Mouse (Mus musculus) cerebellum, postnatal 4 days (tissue): ENCODE measurements at regions not wholly inside any gene's neighbourhood (a gene's known extent, or its start where the extent isn't known, plus 50 kb on each side); places are given as distances from the start of the nearest gene placed in this dataset.
A peak's percentile ranks its signal among the peaks of the same experiment; 100 is the strongest.

Experiments used
- DNase-seq, 2 experiments: peaks; one replicate each; pipeline ENCODE4 v3.0.0; 2022; ENCODE audit warnings: low spot score in 2 of 2, mixed read lengths in 1 of 2

GRCm38 (mm10) chr11:64579826-64580225 lies 143.4 kb upstream of the F930015N05Rik start:
- DNase-seq = no peak

GRCm38 (mm10) chr11:64586056-64586455 lies 149.6 kb upstream of the F930015N05Rik start:
- DNase-seq = no peak

DNA sequence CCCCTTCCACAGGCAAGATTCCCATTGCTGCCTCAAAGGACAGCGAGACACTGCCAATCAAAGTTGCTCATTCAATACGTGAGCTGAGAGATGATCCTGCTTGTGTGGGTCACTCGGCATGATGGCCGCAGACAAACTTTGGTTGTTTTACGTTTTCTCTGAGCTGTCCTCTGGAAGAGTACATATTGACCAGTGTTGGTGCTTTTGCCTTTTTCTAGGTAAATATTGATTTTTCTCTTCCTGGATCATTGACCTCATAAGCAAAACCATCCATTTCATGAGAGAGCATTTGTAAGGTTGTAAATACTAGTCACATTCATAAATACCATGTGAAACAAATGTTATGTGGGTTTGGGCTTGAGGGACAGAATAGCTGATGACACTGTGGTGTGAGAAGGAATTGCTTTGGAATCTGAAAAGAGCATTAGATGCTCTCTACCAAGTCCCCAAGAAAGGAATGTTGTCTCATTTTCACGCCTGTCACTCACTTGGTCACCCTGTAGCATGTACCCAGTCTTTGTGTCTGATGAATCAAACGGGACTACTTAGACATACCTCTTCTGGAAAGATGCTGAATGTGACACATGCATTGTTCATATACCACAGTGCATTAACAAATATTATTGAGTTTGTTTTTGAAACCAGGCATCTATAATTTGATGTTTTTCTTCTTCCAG lies 150.7 kb upstream of the F930015N05Rik start:
- DNase-seq = no peak

- DNase-seq = no peak
These were observed 151.5 kb upstream of the F930015N05Rik start for GRCm38 (mm10) chr11:64587751-64588600.

DNA sequence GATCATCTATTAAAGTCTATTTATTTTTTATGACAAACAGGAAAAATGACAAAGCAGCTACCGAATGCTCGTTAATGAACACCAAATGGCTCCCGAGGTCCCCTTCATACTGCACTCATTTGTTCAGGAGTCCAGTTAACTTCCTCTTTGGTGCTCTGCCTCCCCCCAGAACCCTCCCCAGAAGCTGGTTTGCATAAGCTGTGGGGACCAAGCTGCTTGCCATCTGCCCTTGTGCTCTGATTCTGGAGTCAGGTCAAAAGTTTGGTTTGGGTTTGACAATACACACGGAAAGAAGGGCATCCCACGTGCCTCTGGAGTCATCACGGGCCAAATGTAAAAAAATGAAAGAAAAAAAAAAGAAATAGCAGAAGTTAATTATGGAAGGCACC lies 152.1 kb upstream of the F930015N05Rik start:
- DNase-seq = no peak

GRCm38 (mm10) chr11:64589026-64589425 lies 152.6 kb upstream of the F930015N05Rik start:
- no peak for DNase-seq

- no peak for DNase-seq
These were observed 153.6 kb upstream of the F930015N05Rik start for GRCm38 (mm10) chr11:64590091-64590490.

- no peak for DNase-seq
These were observed 155.8 kb upstream of the F930015N05Rik start for GRCm38 (mm10) chr11:64592253-64592652.

GRCm38 (mm10) chr11:64597305-64597704 lies 160.9 kb upstream of the F930015N05Rik start:
- no peak for DNase-seq

GRCm38 (mm10) chr11:64599178-64599577 lies 162.7 kb upstream of the F930015N05Rik start:
- peak in 1 of 2 experiments; percentile 30 for DNase-seq

GRCm38 (mm10) chr11:64600201-64601102 lies 164.0 kb upstream of the F930015N05Rik start:
- peak in 1 of 2 experiments; percentile 25 for DNase-seq

DNA sequence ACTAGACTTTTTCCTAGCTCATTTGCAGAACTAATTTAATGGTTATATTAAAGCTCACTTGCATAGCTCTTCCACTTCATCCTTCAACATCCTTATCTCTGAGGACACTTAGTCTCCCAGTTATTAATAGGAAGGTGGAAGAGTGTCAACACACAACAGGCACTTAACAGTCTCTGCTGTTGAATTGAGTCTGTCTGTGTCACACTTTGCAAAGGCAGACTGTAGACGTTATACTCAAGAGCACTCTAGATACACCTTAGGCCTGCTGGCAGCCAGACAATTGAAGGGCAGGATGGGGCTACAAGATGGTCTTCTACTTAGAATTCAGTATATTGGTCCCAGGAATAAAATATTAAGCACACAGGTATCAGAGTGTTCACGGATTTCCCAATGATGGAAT lies 172.6 kb upstream of the F930015N05Rik start:
- no peak for DNase-seq

DNA sequence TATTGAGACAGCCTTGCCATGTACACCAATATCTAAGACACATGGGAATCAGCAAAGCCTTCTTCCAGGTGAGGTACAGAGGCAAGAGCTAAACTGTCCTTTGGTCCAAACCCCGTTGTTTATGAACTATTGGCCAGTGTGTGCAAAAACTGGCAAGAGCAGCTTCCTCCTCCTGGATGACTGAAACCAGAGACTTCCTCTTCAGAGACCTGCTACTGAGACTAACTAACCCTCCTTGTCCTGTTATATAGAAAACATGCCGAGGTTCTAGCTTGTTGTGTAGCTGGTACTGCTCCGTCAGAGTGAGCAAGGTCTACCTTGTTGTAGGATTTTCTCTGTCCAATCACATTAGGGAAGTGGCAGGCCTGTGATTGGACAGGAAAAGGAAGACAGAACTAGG lies 174.3 kb upstream of the F930015N05Rik start:
- DNase-seq = no peak

DNA sequence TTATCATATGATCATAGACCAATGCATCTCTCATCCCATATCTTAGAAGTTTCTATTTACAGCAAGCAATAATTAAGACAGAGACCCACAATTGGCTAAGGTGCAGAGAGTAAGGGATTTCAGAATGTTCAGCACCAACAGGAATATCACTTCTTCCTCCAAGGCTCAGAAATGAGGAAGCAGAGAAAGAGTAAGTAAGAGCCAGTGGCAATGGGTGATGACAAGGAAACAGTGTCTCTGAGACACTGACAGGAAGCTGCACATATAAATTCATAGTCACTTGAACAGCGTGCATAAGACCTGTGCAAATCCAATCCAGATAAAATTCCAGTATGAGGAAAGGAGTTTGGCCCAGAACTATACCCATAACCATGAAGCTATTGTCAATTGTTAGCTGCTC lies 178.7 kb upstream of the F930015N05Rik start:
- no peak for DNase-seq

GRCm38 (mm10) chr11:64618631-64619385 lies 182.4 kb upstream of the F930015N05Rik start:
- no peak for DNase-seq

DNA sequence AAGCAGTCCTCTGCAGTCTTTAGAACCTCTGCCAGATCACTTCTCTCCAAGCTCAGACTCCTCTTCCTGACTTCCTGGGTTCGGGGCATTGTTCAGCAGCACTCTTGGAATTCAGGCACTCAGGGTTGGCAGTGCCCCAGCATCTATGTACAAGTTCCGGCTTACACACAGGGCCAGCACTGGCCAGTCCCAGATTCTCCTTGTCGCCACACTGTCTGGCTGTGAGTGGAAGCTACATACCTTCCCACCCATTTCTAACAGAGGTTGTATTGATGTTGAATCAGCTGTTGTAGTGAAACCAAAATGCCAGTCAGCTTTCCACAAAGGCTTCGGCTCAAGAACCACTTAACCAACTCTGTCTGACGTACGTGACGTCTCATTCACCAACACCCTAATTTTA lies 190.7 kb upstream of the F930015N05Rik start:
- DNase-seq = no peak

DNA sequence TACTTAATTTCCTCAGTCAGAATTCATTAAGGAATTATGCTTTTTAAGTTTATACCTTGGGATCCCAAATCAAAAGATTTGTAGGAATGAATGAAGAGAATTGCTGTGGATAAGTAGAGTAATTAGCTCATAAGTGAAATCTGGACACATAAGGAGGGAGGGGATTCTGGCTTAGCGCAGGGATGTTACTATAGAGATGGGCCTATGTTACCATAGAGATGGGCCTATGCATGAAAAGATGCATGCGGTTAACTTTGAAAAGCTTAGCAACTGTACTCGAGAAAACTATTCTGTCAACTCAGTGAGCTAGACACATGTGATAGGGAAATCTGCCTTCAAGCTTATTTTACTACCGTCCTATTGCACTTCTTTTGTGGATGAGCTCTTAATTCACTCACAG lies 204.5 kb upstream of the F930015N05Rik start:
- DNase-seq = no peak

DNA sequence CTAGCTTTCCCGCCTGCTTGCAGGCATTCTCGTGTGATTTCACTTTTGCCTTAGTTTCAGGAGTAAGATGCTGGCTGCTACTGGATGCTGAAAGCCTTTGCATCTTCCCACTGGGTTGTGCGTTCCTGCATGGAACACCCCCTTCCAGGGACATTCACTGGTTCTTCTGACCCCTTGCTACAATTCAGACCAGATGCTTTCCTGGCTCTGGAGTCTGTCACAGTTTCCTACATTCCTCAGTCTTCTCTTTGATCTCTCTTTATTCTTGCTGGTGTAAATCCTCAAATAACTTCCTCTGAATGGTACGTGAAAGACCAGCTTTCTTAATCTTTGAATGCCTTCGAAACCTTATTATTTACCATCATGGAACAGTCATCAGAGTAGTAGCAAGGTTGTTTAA lies 206.7 kb upstream of the F930015N05Rik start:
- DNase-seq = no peak

DNA sequence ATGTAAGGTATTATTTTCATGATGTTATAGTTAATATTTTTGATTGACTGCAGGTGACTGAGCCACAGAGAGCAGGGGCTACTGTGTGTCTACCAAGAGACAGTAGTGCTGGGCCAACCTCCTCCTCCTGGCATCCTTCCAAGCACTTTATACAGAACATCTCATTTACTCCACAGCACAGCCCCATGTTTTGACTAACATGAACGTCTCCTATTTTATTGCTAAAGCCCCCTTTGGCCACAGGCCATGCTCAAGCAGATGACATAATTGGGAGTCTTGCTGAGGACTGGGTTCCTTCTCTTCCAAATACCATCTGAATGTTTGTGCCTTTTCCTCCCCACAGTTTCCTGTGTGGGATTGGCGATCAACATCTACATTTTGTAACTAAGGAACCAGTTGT lies 211.5 kb upstream of the F930015N05Rik start:
- no peak for DNase-seq

- no peak for DNase-seq
These were observed 214.3 kb upstream of the F930015N05Rik start for GRCm38 (mm10) chr11:64650571-64651282.

DNA sequence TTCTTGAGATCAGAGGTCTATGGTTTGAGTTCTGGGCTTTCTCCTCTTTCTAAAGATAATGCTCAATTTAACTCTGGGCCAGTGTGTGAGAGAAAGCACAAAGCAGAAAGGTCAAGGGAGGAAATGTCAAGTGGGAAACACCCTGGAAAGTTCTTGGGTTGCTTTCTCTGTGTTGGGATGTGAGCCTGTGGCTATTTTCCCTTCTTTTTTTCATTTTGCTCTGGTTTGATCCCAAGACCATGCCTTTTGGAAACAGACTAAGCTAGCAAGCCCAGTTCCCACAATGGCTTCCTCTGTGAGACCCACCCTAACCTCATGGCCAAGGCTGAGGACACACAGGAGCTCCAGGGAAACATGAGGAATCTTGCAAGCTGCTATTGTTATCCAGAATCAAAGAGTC lies 216.4 kb upstream of the F930015N05Rik start:
- DNase-seq = no peak
